Comparison of ENCODE assay signal across 9 mouse cellular contexts in the genomic region with DNA sequence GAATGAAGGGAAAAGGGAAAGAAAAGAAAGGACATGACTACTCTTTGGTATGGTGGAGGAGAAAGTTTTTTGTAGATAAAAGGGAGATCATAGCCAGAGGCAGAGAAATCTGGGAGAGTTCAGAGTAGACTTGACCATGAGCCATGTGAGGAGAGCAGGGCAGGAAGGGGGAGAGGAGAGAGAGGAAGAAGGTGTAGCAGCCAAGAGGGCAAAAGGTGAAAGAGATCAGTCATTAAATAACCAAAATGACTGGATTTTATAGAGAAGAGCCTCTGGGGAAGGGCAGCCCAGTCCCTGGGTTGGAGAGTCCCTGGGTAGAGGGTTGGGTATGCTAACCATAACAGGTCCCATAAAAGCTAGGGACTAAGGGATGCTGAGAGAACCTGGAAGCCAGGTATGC. TPM values are rescaled to one million over a fixed set of nuclear protein-coding genes. Genes with fewer than 3 reads are reported as not detected.
DNase-seq lines count a peak whose midpoint lies in the region; ATAC-seq and TF ChIP-seq lines count a peak whose summit lies in the region.
"Had no signal": no experiment of that assay in that cellular context is flagged by ENCODE, and none has a peak within 500 bp of the region (broad histone marks: within the 10 kb centered on the region; RNA-seq: fewer than 3 reads in every experiment).

No protein-coding gene starts in this region.

- peak overlapping the region; percentile 74 for H3K4me2 ChIP-seq in lung, embryonic 14.5 days
- H3K4me2 ChIP-seq in forebrain, postnatal 0 days (ENCODE audit: low read depth) = peak overlapping the region; percentile 53
- H3K4me2 ChIP-seq in limb, embryonic 14.5 days (replicated peaks; ENCODE audit: low read depth, low read length, severe bottlenecking) = peak overlapping the region; percentile 60
- H3K4me2 ChIP-seq in neural tube, embryonic 15.5 days = peak overlapping the region; percentile 68

- no peak overlapping the region for H3K27ac ChIP-seq in lung, embryonic 14.5 days (ENCODE audit: low read depth)
- no peak overlapping the region for H3K27ac ChIP-seq in forebrain, postnatal 0 days (ENCODE audit: low read depth, low read length)
- H3K27ac ChIP-seq in limb, embryonic 14.5 days (replicated peaks; ENCODE audit: low read depth, low read length) = no peak overlapping the region
- H3K27ac ChIP-seq in neural tube, embryonic 15.5 days (replicated peaks) = no peak overlapping the region

- H3K36me3 ChIP-seq in lung, embryonic 14.5 days (ENCODE audit: insufficient read depth) = no peaks in the 10 kb centered on the region
- H3K36me3 ChIP-seq in forebrain, postnatal 0 days (ENCODE audit: insufficient read depth) = no peaks in the 10 kb centered on the region
- H3K36me3 ChIP-seq in limb, embryonic 14.5 days (ENCODE audit: control insufficient read depth, insufficient read depth, low read length) = peaks cover 3% of the 10 kb centered on the region; the same call in 1 of the 2 replicates
- no peaks in the 10 kb centered on the region for H3K36me3 ChIP-seq in neural tube, embryonic 15.5 days

- no peak for TF ChIP-seq CTCF in lung, embryonic 14.5 days (IDR thresholded peaks at IDR 0.05; ENCODE audit: low read depth)
- no peak for TF ChIP-seq CTCF in forebrain, postnatal 0 days (IDR thresholded peaks at IDR 0.05; ENCODE audit: low read depth)

- H3K9ac ChIP-seq in lung, embryonic 14.5 days = no peak overlapping the region
- no peak overlapping the region for H3K9ac ChIP-seq in forebrain, postnatal 0 days
- no peak overlapping the region for H3K9ac ChIP-seq in limb, embryonic 14.5 days (ENCODE audit: low read depth, low read length, severe bottlenecking)
- H3K9ac ChIP-seq in neural tube, embryonic 15.5 days (replicated peaks) = no peak overlapping the region

- no peaks in the 10 kb centered on the region for H3K4me1 ChIP-seq in lung, embryonic 14.5 days (ENCODE audit: insufficient read depth)
- peaks cover 7% of the 10 kb centered on the region for H3K4me1 ChIP-seq in forebrain, postnatal 0 days (ENCODE audit: insufficient read depth)
- no peaks in the 10 kb centered on the region for H3K4me1 ChIP-seq in limb, embryonic 14.5 days (ENCODE audit: control insufficient read depth, insufficient read depth, low read length)
- H3K4me1 ChIP-seq in neural tube, embryonic 15.5 days = peaks cover 19% of the 10 kb centered on the region

- no peak for ATAC-seq in lung, embryonic 14.5 days (ENCODE audit: insufficient read depth)
- no peak for ATAC-seq in forebrain, postnatal 0 days
- ATAC-seq in limb, embryonic 14.5 days (ENCODE audit: low FRiP score, low read depth) = no peak
- 0 out of 2 replicates have a peak, but pooled peaks have one; percentile 15 for ATAC-seq in neural tube, embryonic 15.5 days (ENCODE audit: low FRiP score)

- TF ChIP-seq POLR2A in limb, embryonic 14.5 days (IDR thresholded peaks at IDR 0.05; ENCODE audit: borderline replicate concordance, extremely low read depth, insufficient read depth, insufficient read length) = no peak

- no peaks in the 10 kb centered on the region for H3K9me3 ChIP-seq in lung, embryonic 14.5 days (ENCODE audit: low read depth, low read length)
- no peaks in the 10 kb centered on the region for H3K9me3 ChIP-seq in forebrain, postnatal 0 days (ENCODE audit: low read length)
- no peaks in the 10 kb centered on the region for H3K9me3 ChIP-seq in limb, embryonic 14.5 days (ENCODE audit: control insufficient read depth, low read length)
- H3K9me3 ChIP-seq in neural tube, embryonic 15.5 days (replicated peaks) = no peaks in the 10 kb centered on the region

- peak overlapping the region; percentile 79; the same call in 1 of the 2 replicates for H3K4me3 ChIP-seq in lung, embryonic 14.5 days (ENCODE audit: low read depth, low read length)
- no peak overlapping the region for H3K4me3 ChIP-seq in forebrain, postnatal 0 days (ENCODE audit: low read depth, low read length)
- H3K4me3 ChIP-seq in limb, embryonic 14.5 days (replicated peaks; ENCODE audit: low read length) = peak overlapping the region; percentile 75; the same call in 1 of the 2 replicates
- H3K4me3 ChIP-seq in neural tube, embryonic 15.5 days (replicated peaks) = peak overlapping the region; percentile 72

- no peak for DNase-seq in lung, embryonic 14.5 days
- no peak for DNase-seq in lung, adult 18-20 months
- no peak for DNase-seq in forebrain, postnatal 0 days
- DNase-seq in limb, embryonic 14.5 days (ENCODE audit: low spot score) = no peak
- DNase-seq in adrenal gland, postnatal 25 days = no peak
- no peak for DNase-seq in urinary bladder, postnatal 14 days (ENCODE audit: low spot score)
- DNase-seq in lung, postnatal 36 days = no peak
- DNase-seq: right cerebral cortex, adult 18-20 months had no signal

- H3K27me3 ChIP-seq in lung, embryonic 14.5 days (ENCODE audit: insufficient read depth, low read length) = no peaks in the 10 kb centered on the region
- no peaks in the 10 kb centered on the region for H3K27me3 ChIP-seq in forebrain, postnatal 0 days (ENCODE audit: insufficient read depth, low read length)
- no peaks in the 10 kb centered on the region for H3K27me3 ChIP-seq in limb, embryonic 14.5 days (ENCODE audit: control insufficient read depth, insufficient read depth, low read length)
- H3K27me3 ChIP-seq in neural tube, embryonic 15.5 days (replicated peaks) = no peaks in the 10 kb centered on the region

RNA-seq across cellular contexts. Expression of a gene that starts 0.9 kb away (rescaled TPM):
- polyA plus RNA-seq in lung, embryonic 14.5 days (2014; fragmentation: Nextera tagmentation; extraction: Ambion mirVana) = 12.0 and 12.9 TPM in 2 replicates
- total RNA-seq in forebrain, postnatal 0 days (2014; rRNA removed) = 9.0 and 9.5 TPM in 2 replicates
- polyA plus RNA-seq in forebrain, postnatal 0 days (2015; fragmentation: Nextera tagmentation; extraction: Ambion mirVana) = 3.5 and 6.0 TPM in 2 replicates
- 9.3 and 10.0 TPM in 2 replicates for polyA plus RNA-seq in limb, embryonic 14.5 days (2012; rRNA removed)
- polyA plus RNA-seq in limb, embryonic 14.5 days (2014; fragmentation: Nextera tagmentation; extraction: Ambion mirVana) = 15.5 and 15.8 TPM in 2 replicates
- polyA plus RNA-seq in neural tube, embryonic 15.5 days (2015; fragmentation: Nextera tagmentation; extraction: Ambion mirVana) = 12.2 and 13.4 TPM in 2 replicates
- 22.2 and 37.2 TPM in 2 replicates for total RNA-seq in adrenal gland, postnatal 25 days (2021)
